Mouse (Mus musculus): ENCODE data around the gene Rnf150. TPM values are rescaled to one million over a fixed set of nuclear protein-coding genes. Genes with fewer than 3 reads are reported as not detected.

The Rnf150 gene
- 1 to 10 TPM; 1.2 to 1.3 TPM for total RNA-seq (2023)

GRCm38 (mm10) chr8:82863041-82863744 is at the start of gene Rnf150:
Gene Rnf150, plus strand, starts transcription at chr8:82863356.

Other genes with a start within 250 kb of the Rnf150 start
- gene Zfp330, start 89.2 kb upstream of the Rnf150 start, total RNA-seq (2023): 10 to 100 TPM; 37.6 to 41.8 TPM